ENCODE assay signal across 9 mouse cellular contexts in the genomic region with DNA sequence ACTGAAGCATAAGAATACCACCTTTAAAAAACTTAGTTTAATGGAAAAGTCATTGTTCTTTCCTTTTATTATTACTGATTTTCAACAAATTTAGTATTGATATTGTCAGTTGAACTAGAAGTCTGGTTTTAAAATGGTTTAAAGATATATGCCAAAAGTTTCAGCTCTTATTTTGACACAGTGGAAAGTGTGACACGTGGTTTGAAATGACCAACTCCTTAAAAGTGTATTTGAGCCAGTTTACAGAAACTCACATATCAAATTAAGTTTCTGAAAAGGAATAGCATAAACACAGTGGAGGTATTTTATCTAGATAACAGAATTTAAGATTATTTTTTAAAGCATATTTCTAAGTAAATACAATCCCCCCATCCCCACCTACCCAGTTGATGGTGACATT. TPM values are rescaled to one million over a fixed set of nuclear protein-coding genes. Genes with fewer than 3 reads are reported as not detected.
DNase-seq lines count a peak whose midpoint lies in the region; ATAC-seq and TF ChIP-seq lines count a peak whose summit lies in the region.
"Had no signal": no experiment of that assay in that cellular context is flagged by ENCODE, and none has a peak within 500 bp of the region (broad histone marks: within the 10 kb centered on the region; RNA-seq: fewer than 3 reads in every experiment).

No protein-coding gene starts in this region.

- no peak overlapping the region for H3K27ac ChIP-seq in lung, embryonic 16.5 days (ENCODE audit: low read length)
- no peak overlapping the region for H3K27ac ChIP-seq in liver, embryonic 12.5 days
- H3K27ac ChIP-seq in stomach, postnatal 0 days (replicated peaks): no peak overlapping the region

- H3K27me3 ChIP-seq in erythroblast, embryonic 14.5 days (ENCODE audit: control insufficient read depth): no peaks in the 10 kb centered on the region
- no peaks in the 10 kb centered on the region for H3K27me3 ChIP-seq in lung, embryonic 16.5 days (ENCODE audit: control insufficient read depth, insufficient read depth, low read depth, low read length)
- H3K27me3 ChIP-seq in liver, embryonic 12.5 days (replicated peaks): no peaks in the 10 kb centered on the region
- H3K27me3 ChIP-seq in stomach, postnatal 0 days (ENCODE audit: control insufficient read depth, insufficient read depth, low read length): no peaks in the 10 kb centered on the region

- H3K4me1 ChIP-seq in erythroblast, embryonic 14.5 days (ENCODE audit: control insufficient read depth): peaks cover 52% of the 10 kb centered on the region
- H3K4me1 ChIP-seq in lung, embryonic 16.5 days (replicated peaks; ENCODE audit: control insufficient read depth, insufficient read depth, low read length): peaks cover 39% of the 10 kb centered on the region
- peaks cover 61% of the 10 kb centered on the region for H3K4me1 ChIP-seq in liver, embryonic 12.5 days
- H3K4me1 ChIP-seq in stomach, postnatal 0 days (replicated peaks; ENCODE audit: control insufficient read depth, insufficient read depth): peaks cover 8% of the 10 kb centered on the region; the same call in 1 of the 2 replicates

- no peak for TF ChIP-seq EP300 in stomach, postnatal 0 days (optimal IDR thresholded peaks at IDR 0.05)

- TF ChIP-seq CTCF in stomach, postnatal 0 days (IDR thresholded peaks at IDR 0.05; ENCODE audit: low read depth): no peak

- 55% methylated on average over 1 of the region's 1 CpGs for WGBS in lung, embryonic 16.5 days
- 87% methylated on average over 1 of the region's 1 CpGs for WGBS in liver, embryonic 12.5 days (ENCODE audit: insufficient replicate concordance)
- 43% methylated on average over 1 of the region's 1 CpGs for WGBS in stomach, postnatal 0 days

- no peaks in the 10 kb centered on the region for H3K9me3 ChIP-seq in erythroblast, embryonic 14.5 days (ENCODE audit: control insufficient read depth, low read length)
- H3K9me3 ChIP-seq in lung, embryonic 16.5 days (ENCODE audit: control insufficient read depth, low read length): no peaks in the 10 kb centered on the region
- H3K9me3 ChIP-seq in liver, embryonic 12.5 days (replicated peaks): no peaks in the 10 kb centered on the region
- no peaks in the 10 kb centered on the region for H3K9me3 ChIP-seq in stomach, postnatal 0 days (ENCODE audit: control insufficient read depth, low read length)

- peak overlapping the region; percentile 79 for H3K4me3 ChIP-seq in erythroblast, embryonic 14.5 days (replicated peaks)
- 0 out of 2 replicates have a peak overlapping the region, but pooled peaks have one; percentile 2 for H3K4me3 ChIP-seq in lung, embryonic 16.5 days (ENCODE audit: low read length)
- peak overlapping the region; percentile 92 for H3K4me3 ChIP-seq in liver, embryonic 12.5 days
- H3K4me3 ChIP-seq in stomach, postnatal 0 days (ENCODE audit: low read depth, low read length): peak overlapping the region; percentile 82; the same call in 1 of the 2 replicates

- no peak overlapping the region for H3K9ac ChIP-seq in lung, embryonic 16.5 days (ENCODE audit: low read length)
- peak overlapping the region; percentile 97; the same call in 1 of the 2 replicates for H3K9ac ChIP-seq in liver, embryonic 12.5 days
- no peak overlapping the region for H3K9ac ChIP-seq in stomach, postnatal 0 days (ENCODE audit: low read length)

- H3K4me2 ChIP-seq in lung, embryonic 16.5 days (ENCODE audit: low read depth, low read length): peak overlapping the region; percentile 83
- H3K4me2 ChIP-seq in liver, embryonic 12.5 days: peak overlapping the region; percentile 89
- H3K4me2 ChIP-seq in stomach, postnatal 0 days (replicated peaks; ENCODE audit: low read depth): peak overlapping the region; percentile 69

- H3K36me3 ChIP-seq in erythroblast, embryonic 14.5 days (ENCODE audit: control insufficient read depth): peaks cover 61% of the 10 kb centered on the region
- H3K36me3 ChIP-seq in lung, embryonic 16.5 days (ENCODE audit: control insufficient read depth, insufficient read depth, low read length): peaks cover 9% of the 10 kb centered on the region; the same call in 1 of the 2 replicates
- peaks cover 44% of the 10 kb centered on the region for H3K36me3 ChIP-seq in liver, embryonic 12.5 days
- H3K36me3 ChIP-seq in stomach, postnatal 0 days (ENCODE audit: control insufficient read depth, insufficient read depth, low read length): peaks cover 2% of the 10 kb centered on the region; the same call in 1 of the 2 replicates

- ATAC-seq in erythroblast, adult 5-6 weeks (replicated peaks; ENCODE audit: low FRiP score, poor library complexity, severe bottlenecking): no peak
- ATAC-seq in lung, embryonic 16.5 days (ENCODE audit: low read depth): no peak
- no peak for ATAC-seq in liver, embryonic 12.5 days
- ATAC-seq in stomach, postnatal 0 days (ENCODE audit: low FRiP score, low TSS enrichment): no peak

- no peak for DNase-seq in lung, postnatal 4 days
- no peak for DNase-seq in stomach, postnatal 0 days (ENCODE audit: low spot score)
- no peak for DNase-seq in cerebellum, postnatal 10 days
- no peak for DNase-seq in layer of hippocampus, adult 9-11 months
- DNase-seq: kidney, postnatal 14 days had no signal

RNA-seq across cellular contexts. Expression of gene Epm2aip1, which starts 2.2 kb away (rescaled TPM):
- polyA plus RNA-seq in erythroblast, embryonic 14.5 days (2012): 0.02 and 0.11 TPM in 2 replicates
- total RNA-seq in erythroblast, adult 5-6 weeks (2015; ENCODE audit: low replicate concordance): 12.3 and 13.6 TPM in 2 replicates
- 15.4 and 21.2 TPM in 2 replicates for total RNA-seq in erythroblast, adult 5-6 weeks (2017; ENCODE audit: low replicate concordance)
- 24.2 and 24.4 TPM in 2 replicates for polyA plus RNA-seq in lung, embryonic 16.5 days (2015; fragmentation: Nextera tagmentation; extraction: Ambion mirVana)
- polyA plus RNA-seq in liver, embryonic 12.5 days (2016; fragmentation: Nextera tagmentation; extraction: Ambion mirVana): 11.2 and 11.7 TPM in 2 replicates
- polyA plus RNA-seq in stomach, postnatal 0 days (2015; fragmentation: Nextera tagmentation; extraction: Ambion mirVana): 7.7 and 8.0 TPM in 2 replicates

RNA-seq across cellular contexts. Expression of gene Mlh1, which starts 2.4 kb away (rescaled TPM):
- polyA plus RNA-seq in erythroblast, embryonic 14.5 days (2012): 0.54 and 0.81 TPM in 2 replicates
- 7.9 and 23.6 TPM in 2 replicates for total RNA-seq in erythroblast, adult 5-6 weeks (2015; ENCODE audit: low replicate concordance)
- 11.8 and 18.4 TPM in 2 replicates for total RNA-seq in erythroblast, adult 5-6 weeks (2017; ENCODE audit: low replicate concordance)
- polyA plus RNA-seq in lung, embryonic 16.5 days (2015; fragmentation: Nextera tagmentation; extraction: Ambion mirVana): 35.0 and 37.3 TPM in 2 replicates
- 33.6 and 35.8 TPM in 2 replicates for polyA plus RNA-seq in liver, embryonic 12.5 days (2016; fragmentation: Nextera tagmentation; extraction: Ambion mirVana)
- 16.1 and 17.9 TPM in 2 replicates for polyA plus RNA-seq in stomach, postnatal 0 days (2015; fragmentation: Nextera tagmentation; extraction: Ambion mirVana)

RNA-seq across cellular contexts. Expression of gene Trank1, which starts 37.6 kb away (rescaled TPM):
- not detected in 2 replicates for polyA plus RNA-seq in erythroblast, embryonic 14.5 days (2012)
- total RNA-seq in erythroblast, adult 5-6 weeks (2015; ENCODE audit: low replicate concordance): not detected in 2 replicates
- under 0.01 TPM in 1 of 2 replicates, not detected in the other for total RNA-seq in erythroblast, adult 5-6 weeks (2017; ENCODE audit: low replicate concordance)
- polyA plus RNA-seq in lung, embryonic 16.5 days (2015; fragmentation: Nextera tagmentation; extraction: Ambion mirVana): 0.18 TPM in 2 replicates
- polyA plus RNA-seq in liver, embryonic 12.5 days (2016; fragmentation: Nextera tagmentation; extraction: Ambion mirVana): not detected in 2 replicates
- polyA plus RNA-seq in stomach, postnatal 0 days (2015; fragmentation: Nextera tagmentation; extraction: Ambion mirVana): 0.13 and 0.16 TPM in 2 replicates

Comparison
In these comparisons a context has a peak if more than half of its experiments do, and no peak if none do; other contexts are left out.
1. H3K4me3 ChIP-seq: peak in every context shown above with its lines; median percentile 92 in liver, embryonic 12.5 days; 82 in stomach, postnatal 0 days; 79 in erythroblast, embryonic 14.5 days; 2 in lung, embryonic 16.5 days.